Mouse (Mus musculus): ENCODE results near the gene Ifna12. TPM values are rescaled to one million over a fixed set of nuclear protein-coding genes. Genes with fewer than 3 reads are reported as not detected.

Ifna12 gene
- not detected in 2 replicates for polyA plus RNA-seq (2014; fragmentation: Nextera tagmentation; extraction: Ambion mirVana)

DNA sequence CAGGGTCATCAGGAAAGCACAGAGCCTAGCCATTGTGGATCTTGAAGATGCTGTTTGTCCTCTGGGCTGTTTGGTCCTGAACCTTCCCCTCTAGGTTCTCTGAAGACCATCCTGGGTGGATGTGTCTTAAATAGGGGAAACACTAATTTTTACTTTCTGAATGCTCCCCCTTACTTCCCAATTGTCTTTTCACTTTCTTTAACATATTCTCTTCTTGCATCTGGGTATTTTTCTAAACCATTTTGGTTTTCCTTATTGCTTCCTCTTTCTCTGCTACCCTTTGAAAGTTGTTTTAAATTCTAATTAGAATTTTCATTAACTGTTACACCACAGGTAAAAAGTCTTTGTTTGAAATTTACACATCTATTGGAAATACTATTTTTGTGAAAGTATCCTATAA, at the start of gene Ifna12:
TSS of gene Ifna12 (minus strand) at position 101 of the 400 bp plus-strand sequence.
- Histone ChIP-seq H3K4me1 (ENCODE audit: control insufficient read depth, insufficient read depth, low read length) (no peaks in the 10 kb centered on the region), H3K36me3 (replicated peaks; ENCODE audit: control insufficient read depth, insufficient read depth, low read depth, low read length) (no peaks in the 10 kb centered on the region), H3K9ac (replicated peaks; ENCODE audit: low read length) (no peak within 1 kb of the TSS), H3K9me3 (replicated peaks; ENCODE audit: control insufficient read depth, low read length) (no peaks in the 10 kb centered on the region), H3K27ac (replicated peaks; ENCODE audit: low read depth, low read length) (no peak within 1 kb of the TSS), H3K4me3 (ENCODE audit: low read depth, low read length) (no peak within 1 kb of the TSS), H3K27me3 (ENCODE audit: control insufficient read depth, insufficient read depth, low read length) (no peaks in the 10 kb centered on the region), H3K4me2 (ENCODE audit: low read depth, low read length) (no peak within 1 kb of the TSS)
- no peak for DNase-seq (ENCODE audit: low spot score)
- ATAC-seq (replicated peaks; ENCODE audit: insufficient number of reproducible peaks, low FRiP score, low TSS enrichment, low read depth), result no peak

GRCm38 (mm10) chr4:88644359-88644758, 41.2 kb upstream of the Ifna12 start, which contains the start of gene Ifna13:
Gene Ifna13, minus strand, starts transcription at chr4:88644459.
- H3K4me1 ChIP-seq (ENCODE audit: control insufficient read depth, insufficient read depth, low read length), result no peaks in the 10 kb centered on the region
- H3K9me3 ChIP-seq (replicated peaks; ENCODE audit: control insufficient read depth, low read length), result no peaks in the 10 kb centered on the region
- WGBS, result 66% methylated on average over 2 of the region's 2 CpGs
- no peaks in the 10 kb centered on the region for H3K36me3 ChIP-seq (replicated peaks; ENCODE audit: control insufficient read depth, insufficient read depth, low read depth, low read length)
- no peak for ATAC-seq (replicated peaks; ENCODE audit: insufficient number of reproducible peaks, low FRiP score, low TSS enrichment, low read depth)
- no peak for DNase-seq (ENCODE audit: low spot score)
- H3K27ac ChIP-seq (replicated peaks; ENCODE audit: low read depth, low read length), result no peak within 1 kb of the TSS
- H3K9ac ChIP-seq (replicated peaks; ENCODE audit: low read length), result no peak within 1 kb of the TSS
- no peaks in the 10 kb centered on the region for H3K27me3 ChIP-seq (ENCODE audit: control insufficient read depth, insufficient read depth, low read length)
- no peak within 1 kb of the TSS for H3K4me2 ChIP-seq (ENCODE audit: low read depth, low read length)
- no peak within 1 kb of the TSS for H3K4me3 ChIP-seq (ENCODE audit: low read depth, low read length)

DNA sequence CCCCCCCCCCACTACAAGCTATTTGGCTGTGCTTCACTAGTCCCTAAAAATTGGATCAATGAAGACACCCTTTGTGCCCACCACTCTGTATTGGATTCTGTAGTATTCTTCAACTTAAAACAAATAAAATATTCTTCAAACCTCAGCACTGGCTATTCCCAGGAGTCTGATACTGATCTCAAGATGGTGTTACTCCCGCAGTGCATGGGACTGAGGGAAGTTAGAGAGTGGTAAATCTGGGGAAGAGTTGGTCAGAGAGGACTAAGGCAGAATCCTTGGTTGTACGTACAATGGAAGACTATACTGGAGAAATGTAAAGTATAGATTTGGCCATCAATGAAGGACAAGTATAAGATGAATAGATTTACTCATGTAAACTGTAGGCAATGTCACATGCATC, 39.4 kb upstream of the Ifna12 start:
- H3K27ac ChIP-seq (replicated peaks; ENCODE audit: low read depth, low read length), result no peak overlapping the region
- H3K4me2 ChIP-seq (ENCODE audit: low read depth, low read length), result no peak overlapping the region
- no peaks in the 10 kb centered on the region for H3K9me3 ChIP-seq (replicated peaks; ENCODE audit: control insufficient read depth, low read length)
- DNase-seq (ENCODE audit: low spot score) (peak; percentile 9), ATAC-seq (replicated peaks; ENCODE audit: insufficient number of reproducible peaks, low FRiP score, low TSS enrichment, low read depth) (no peak)
- no peaks in the 10 kb centered on the region for H3K27me3 ChIP-seq (ENCODE audit: control insufficient read depth, insufficient read depth, low read length)
- 37% methylated on average over 2 of the region's 2 CpGs for WGBS
- H3K4me1 ChIP-seq (ENCODE audit: control insufficient read depth, insufficient read depth, low read length), result no peaks in the 10 kb centered on the region
- no peak overlapping the region for H3K9ac ChIP-seq (replicated peaks; ENCODE audit: low read length)
- H3K4me3 ChIP-seq (ENCODE audit: low read depth, low read length), result no peak overlapping the region
- no peaks in the 10 kb centered on the region for H3K36me3 ChIP-seq (replicated peaks; ENCODE audit: control insufficient read depth, insufficient read depth, low read depth, low read length)

GRCm38 (mm10) chr4:88641077-88641831, 38.1 kb upstream of the Ifna12 start:
- DNase-seq (ENCODE audit: low spot score) (peak; percentile 100), ATAC-seq (replicated peaks; ENCODE audit: insufficient number of reproducible peaks, low FRiP score, low TSS enrichment, low read depth) (peak; percentile 96)
- no peak overlapping the region for H3K9ac ChIP-seq (replicated peaks; ENCODE audit: low read length)
- no peaks in the 10 kb centered on the region for H3K36me3 ChIP-seq (replicated peaks; ENCODE audit: control insufficient read depth, insufficient read depth, low read depth, low read length)
- H3K4me2 ChIP-seq (ENCODE audit: low read depth, low read length), result no peak overlapping the region; the same call in 1 of the 2 replicates
- no peaks in the 10 kb centered on the region for H3K9me3 ChIP-seq (replicated peaks; ENCODE audit: control insufficient read depth, low read length)
- no peak overlapping the region for H3K27ac ChIP-seq (replicated peaks; ENCODE audit: low read depth, low read length)
- no peak overlapping the region for H3K4me3 ChIP-seq (ENCODE audit: low read depth, low read length)
- no peaks in the 10 kb centered on the region for H3K27me3 ChIP-seq (ENCODE audit: control insufficient read depth, insufficient read depth, low read length)
- no peaks in the 10 kb centered on the region for H3K4me1 ChIP-seq (ENCODE audit: control insufficient read depth, insufficient read depth, low read length)
- WGBS, result 19% methylated on average over 11 of the region's 11 CpGs

DNA sequence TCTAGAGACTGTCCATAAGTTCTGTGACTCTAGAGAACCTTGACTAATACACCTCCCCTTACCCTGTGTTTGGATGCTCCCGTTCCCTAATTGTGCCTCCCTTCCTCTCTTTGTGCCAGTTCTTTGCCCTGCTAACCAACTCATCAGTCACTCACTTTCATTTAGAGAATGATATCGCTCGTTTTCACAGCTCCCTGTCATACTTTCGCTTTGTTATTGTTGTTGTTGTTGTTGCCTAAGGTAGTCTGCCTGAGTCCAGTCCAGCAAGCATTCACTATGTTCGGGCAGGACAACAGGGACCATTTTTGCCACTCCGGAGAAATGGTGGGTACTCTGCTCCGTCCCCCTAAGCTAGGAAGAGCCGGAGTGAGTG, 37.5 kb upstream of the Ifna12 start:
- H3K27ac ChIP-seq (replicated peaks; ENCODE audit: low read depth, low read length), result no peak overlapping the region
- no peaks in the 10 kb centered on the region for H3K27me3 ChIP-seq (ENCODE audit: control insufficient read depth, insufficient read depth, low read length)
- no peaks in the 10 kb centered on the region for H3K4me1 ChIP-seq (ENCODE audit: control insufficient read depth, insufficient read depth, low read length)
- WGBS, result 71% methylated on average over 8 of the region's 8 CpGs
- no peak for ATAC-seq (replicated peaks; ENCODE audit: insufficient number of reproducible peaks, low FRiP score, low TSS enrichment, low read depth)
- H3K4me3 ChIP-seq (ENCODE audit: low read depth, low read length), result no peak overlapping the region
- no peak for DNase-seq (ENCODE audit: low spot score)
- no peaks in the 10 kb centered on the region for H3K9me3 ChIP-seq (replicated peaks; ENCODE audit: control insufficient read depth, low read length)
- no peaks in the 10 kb centered on the region for H3K36me3 ChIP-seq (replicated peaks; ENCODE audit: control insufficient read depth, insufficient read depth, low read depth, low read length)
- H3K4me2 ChIP-seq (ENCODE audit: low read depth, low read length), result peak overlapping the region; percentile 29
- H3K9ac ChIP-seq (replicated peaks; ENCODE audit: low read length), result no peak overlapping the region

- no peaks in the 10 kb centered on the region for H3K27me3 ChIP-seq (ENCODE audit: control insufficient read depth, insufficient read depth, low read length)
- no peak within 1 kb of the TSS for H3K27ac ChIP-seq (replicated peaks; ENCODE audit: low read depth, low read length)
- H3K36me3 ChIP-seq (replicated peaks; ENCODE audit: control insufficient read depth, insufficient read depth, low read depth, low read length), result no peaks in the 10 kb centered on the region
- no peak within 1 kb of the TSS for H3K9ac ChIP-seq (replicated peaks; ENCODE audit: low read length)
- H3K4me1 ChIP-seq (ENCODE audit: control insufficient read depth, insufficient read depth, low read length), result no peaks in the 10 kb centered on the region
- 80% methylated on average over 4 of the region's 4 CpGs for WGBS
- no peak for DNase-seq (ENCODE audit: low spot score)
- no peaks in the 10 kb centered on the region for H3K9me3 ChIP-seq (replicated peaks; ENCODE audit: control insufficient read depth, low read length)
- no peak for ATAC-seq (replicated peaks; ENCODE audit: insufficient number of reproducible peaks, low FRiP score, low TSS enrichment, low read depth)
- no peak within 1 kb of the TSS for H3K4me3 ChIP-seq (ENCODE audit: low read depth, low read length)
- H3K4me2 ChIP-seq (ENCODE audit: low read depth, low read length), result no peak within 1 kb of the TSS
Measured at GRCm38 (mm10) chr4:88634311-88634710, 31.1 kb upstream of the Ifna12 start, which contains the start of gene C87499. Gene C87499, minus strand, starts transcription at chr4:88634411.

DNA sequence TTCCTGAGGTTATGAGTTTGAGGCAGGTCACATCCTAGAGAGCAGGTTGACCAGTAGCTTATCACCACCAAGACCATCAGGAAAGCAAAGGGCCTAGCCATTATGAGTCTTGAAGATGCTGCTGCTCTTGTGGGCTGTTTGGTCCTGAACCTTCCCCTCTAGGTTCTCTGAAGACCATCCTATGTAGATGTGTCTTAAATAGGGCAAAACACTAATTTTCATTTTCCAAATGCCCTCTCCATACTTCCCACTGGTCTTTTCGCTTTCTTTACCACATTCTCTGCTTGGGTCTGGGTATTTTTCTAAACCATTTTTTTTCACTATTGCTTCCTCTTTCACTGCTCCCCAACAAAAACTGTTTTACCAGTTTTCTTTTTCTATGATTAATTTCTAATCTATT, 10.9 kb downstream of the Ifna12 start, which contains the start of gene Ifna9:
TSS of gene Ifna9 (minus strand) at position 101 of the 400 bp plus-strand sequence.
- 85% methylated on average over 1 of the region's 1 CpGs for WGBS
- H3K4me3 ChIP-seq (ENCODE audit: low read depth, low read length), result no peak within 1 kb of the TSS
- no peaks in the 10 kb centered on the region for H3K9me3 ChIP-seq (replicated peaks; ENCODE audit: control insufficient read depth, low read length)
- no peak within 1 kb of the TSS for H3K27ac ChIP-seq (replicated peaks; ENCODE audit: low read depth, low read length)
- ATAC-seq (replicated peaks; ENCODE audit: insufficient number of reproducible peaks, low FRiP score, low TSS enrichment, low read depth) (no peak), DNase-seq (ENCODE audit: low spot score) (no peak)
- H3K4me1 ChIP-seq (ENCODE audit: control insufficient read depth, insufficient read depth, low read length), result no peaks in the 10 kb centered on the region
- no peaks in the 10 kb centered on the region for H3K36me3 ChIP-seq (replicated peaks; ENCODE audit: control insufficient read depth, insufficient read depth, low read depth, low read length)
- no peak within 1 kb of the TSS for H3K4me2 ChIP-seq (ENCODE audit: low read depth, low read length)
- H3K27me3 ChIP-seq (ENCODE audit: control insufficient read depth, insufficient read depth, low read length), result no peaks in the 10 kb centered on the region
- no peak within 1 kb of the TSS for H3K9ac ChIP-seq (replicated peaks; ENCODE audit: low read length)

GRCm38 (mm10) chr4:88571698-88572097, 31.5 kb downstream of the Ifna12 start, which contains the start of gene Ifna14:
Gene Ifna14, minus strand, starts transcription at chr4:88571798.
- H3K4me2 ChIP-seq (ENCODE audit: low read depth, low read length), result no peak within 1 kb of the TSS
- H3K9me3 ChIP-seq (replicated peaks; ENCODE audit: control insufficient read depth, low read length), result no peaks in the 10 kb centered on the region
- H3K36me3 ChIP-seq (replicated peaks; ENCODE audit: control insufficient read depth, insufficient read depth, low read depth, low read length), result no peaks in the 10 kb centered on the region
- no peak within 1 kb of the TSS for H3K4me3 ChIP-seq (ENCODE audit: low read depth, low read length)
- no peak for ATAC-seq (replicated peaks; ENCODE audit: insufficient number of reproducible peaks, low FRiP score, low TSS enrichment, low read depth)
- H3K27me3 ChIP-seq (ENCODE audit: control insufficient read depth, insufficient read depth, low read length), result no peaks in the 10 kb centered on the region
- WGBS, result 95% methylated on average over 1 of the region's 1 CpGs
- DNase-seq (ENCODE audit: low spot score), result no peak
- H3K27ac ChIP-seq (replicated peaks; ENCODE audit: low read depth, low read length), result no peak within 1 kb of the TSS
- H3K9ac ChIP-seq (replicated peaks; ENCODE audit: low read length), result no peak within 1 kb of the TSS
- H3K4me1 ChIP-seq (ENCODE audit: control insufficient read depth, insufficient read depth, low read length), result no peaks in the 10 kb centered on the region
